Comparison of ENCODE assay signal across 44 mouse cellular contexts in the genomic region with DNA sequence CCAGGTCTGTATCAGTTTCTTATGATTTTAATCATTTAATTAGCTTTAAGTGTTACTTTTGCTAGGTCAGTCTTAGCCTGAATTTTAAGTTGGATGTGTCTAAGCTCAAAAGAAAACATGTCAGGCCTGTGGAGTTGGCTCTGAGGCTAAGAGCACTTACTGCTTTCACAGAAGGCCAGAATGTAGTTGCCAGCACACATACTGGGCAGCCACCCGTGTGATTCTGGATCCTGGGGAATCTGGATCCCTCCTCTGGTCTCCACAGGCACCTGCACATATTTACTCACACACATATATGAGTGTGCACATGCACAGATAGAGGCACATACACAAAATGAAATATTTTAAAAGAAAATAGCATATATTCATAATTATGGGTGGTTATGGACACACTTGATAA. TPM values are rescaled to one million over a fixed set of nuclear protein-coding genes. Genes with fewer than 3 reads are reported as not detected.
"Had no signal": no experiment of that assay in that cellular context is flagged by ENCODE, and none has a peak within 500 bp of the region (broad histone marks: within the 10 kb centered on the region; RNA-seq: fewer than 3 reads in every experiment).

No protein-coding gene starts in this region.

- H3K27ac ChIP-seq: heart, embryonic 10.5 days; hindbrain, embryonic 10.5 days; hindbrain, embryonic 12.5 days; hindbrain, embryonic 14.5 days; kidney, embryonic 15.5 days; kidney, postnatal 0 days; limb, embryonic 13.5 days; limb, embryonic 15.5 days; liver, embryonic 12.5 days; liver, embryonic 14.5 days had no signal

- H3K27me3 ChIP-seq: heart, embryonic 12.5 days; hindbrain, embryonic 12.5 days; kidney, embryonic 15.5 days; limb, embryonic 13.5 days; limb, embryonic 15.5 days; liver, embryonic 12.5 days had no signal

- DNase-seq: gastrocnemius, postnatal 10 days; gastrocnemius, postnatal 25 days; heart, adult 18-20 months; heart, postnatal 10 days; heart, postnatal 4 days; kidney, adult 11 months; kidney, adult 2 months; kidney, adult 9 months; kidney, postnatal 14 days; kidney, postnatal 36 days; layer of hippocampus, adult 9-11 months; layer of hippocampus, postnatal 36 days; left cerebral cortex, postnatal 4 days had no signal

- ATAC-seq: hindbrain, embryonic 16.5 days; intestine, embryonic 16.5 days; liver, embryonic 12.5 days had no signal

- H3K4me1 ChIP-seq: liver, embryonic 12.5 days had no signal

- H3K4me3 ChIP-seq: heart, embryonic 10.5 days; heart, embryonic 12.5 days; hindbrain, embryonic 10.5 days; hindbrain, embryonic 12.5 days; kidney, embryonic 15.5 days; limb, embryonic 13.5 days; limb, embryonic 15.5 days; liver, embryonic 12.5 days had no signal

RNA-seq across cellular contexts. Expression of a gene that starts 55.1 kb away (rescaled TPM):
- total RNA-seq: gastrocnemius, postnatal 10 days; gastrocnemius, postnatal 25 days; gastrocnemius, postnatal 4 days; granulocyte monocyte progenitor cell, adult 5-6 weeks; heart, adult 18-20 months; heart, adult 8-10 months; heart, postnatal 10 days; heart, postnatal 25 days; heart, postnatal 4 days; layer of hippocampus, adult 18-20 months; layer of hippocampus, adult 8-10 months; layer of hippocampus, postnatal 14 days; layer of hippocampus, postnatal 36 days; left cerebral cortex, adult 18-20 months; left cerebral cortex, adult 8-10 months; left cerebral cortex, postnatal 10 days; left cerebral cortex, postnatal 25 days; left cerebral cortex, postnatal 4 days; liver, adult 2 months had no signal
- polyA plus RNA-seq: heart, embryonic 10.5 days; heart, embryonic 12.5 days; heart, embryonic 14.5 days; heart, embryonic 16.5 days; hindbrain, embryonic 10.5 days; hindbrain, embryonic 12.5 days; hindbrain, embryonic 14.5 days; hindbrain, embryonic 16.5 days; intestine, embryonic 14.5 days; intestine, embryonic 16.5 days; kidney, adult 2 months; kidney, embryonic 15.5 days; kidney, postnatal 0 days; large intestine, adult 2 months; limb, embryonic 11.5 days; limb, embryonic 13.5 days; limb, embryonic 15.5 days; liver, adult 2 months; liver, embryonic 12.5 days; liver, embryonic 14.5 days; liver, embryonic 16.5 days had no signal
